Mouse (Mus musculus) left cerebral cortex, adult 18-20 months (tissue): Measurements from ENCODE around the gene Prickle1. TPM values are rescaled to one million over a fixed set of nuclear protein-coding genes. Genes with fewer than 3 reads are reported as not detected.

Experiments used
- DNase-seq, 2 experiments: peaks; one replicate each; pipeline ENCODE4 v3.0.0; 2021 to 2022; ENCODE audit warnings: low spot score in 2 of 2, mixed read lengths in 1 of 2
- total RNA-seq, 2 experiments: library from RNA; stranded (reverse); gene quantifications; 2 replicates each; pipeline ENCODE4 v1.2.3; 2021

The Prickle1 gene
- total RNA-seq, 2 experiments from 2014 or later = 87.4 to 93.8 TPM

GRCm38 (mm10) chr15:93554203-93554851 is 41.4 kb downstream of the Prickle1 start:
- no peak for DNase-seq

GRCm38 (mm10) chr15:93552169-93552568 is 43.5 kb downstream of the Prickle1 start:
- DNase-seq = no peak

GRCm38 (mm10) chr15:93548297-93548696 is 47.4 kb downstream of the Prickle1 start:
- DNase-seq = no peak

GRCm38 (mm10) chr15:93539415-93539814 is 56.3 kb downstream of the Prickle1 start:
- DNase-seq = no peak

GRCm38 (mm10) chr15:93538551-93539205 is 57.0 kb downstream of the Prickle1 start:
- DNase-seq = peak in 1 of 2 experiments; percentile 44

GRCm38 (mm10) chr15:93537745-93538144 is 57.9 kb downstream of the Prickle1 start:
- DNase-seq = no peak

GRCm38 (mm10) chr15:93536191-93536590 is 59.5 kb downstream of the Prickle1 start:
- DNase-seq = no peak

GRCm38 (mm10) chr15:93530703-93531032 is 65.0 kb downstream of the Prickle1 start:
- DNase-seq = no peak

GRCm38 (mm10) chr15:93529831-93530702 is 65.6 kb downstream of the Prickle1 start:
- no peak for DNase-seq

GRCm38 (mm10) chr15:93525305-93525917 is 70.3 kb downstream of the Prickle1 start:
- DNase-seq = no peak

GRCm38 (mm10) chr15:93521787-93522180 is 73.9 kb downstream of the Prickle1 start:
- no peak for DNase-seq

GRCm38 (mm10) chr15:93521088-93521786 is 74.5 kb downstream of the Prickle1 start:
- DNase-seq = no peak

GRCm38 (mm10) chr15:93519836-93520826 is 75.6 kb downstream of the Prickle1 start:
- DNase-seq = no peak

GRCm38 (mm10) chr15:93518941-93519835 is 76.5 kb downstream of the Prickle1 start:
- DNase-seq = peak; percentile 80 to 83

GRCm38 (mm10) chr15:93518143-93518902 is 77.4 kb downstream of the Prickle1 start:
- DNase-seq = no peak

- DNase-seq = no peak
Measured at GRCm38 (mm10) chr15:93517022-93517565, 78.6 kb downstream of the Prickle1 start.

GRCm38 (mm10) chr15:93515316-93515715 is 80.4 kb downstream of the Prickle1 start:
- no peak for DNase-seq

- DNase-seq = no peak
Measured at GRCm38 (mm10) chr15:93513939-93514341, 81.8 kb downstream of the Prickle1 start.
